In the genomic region with DNA sequence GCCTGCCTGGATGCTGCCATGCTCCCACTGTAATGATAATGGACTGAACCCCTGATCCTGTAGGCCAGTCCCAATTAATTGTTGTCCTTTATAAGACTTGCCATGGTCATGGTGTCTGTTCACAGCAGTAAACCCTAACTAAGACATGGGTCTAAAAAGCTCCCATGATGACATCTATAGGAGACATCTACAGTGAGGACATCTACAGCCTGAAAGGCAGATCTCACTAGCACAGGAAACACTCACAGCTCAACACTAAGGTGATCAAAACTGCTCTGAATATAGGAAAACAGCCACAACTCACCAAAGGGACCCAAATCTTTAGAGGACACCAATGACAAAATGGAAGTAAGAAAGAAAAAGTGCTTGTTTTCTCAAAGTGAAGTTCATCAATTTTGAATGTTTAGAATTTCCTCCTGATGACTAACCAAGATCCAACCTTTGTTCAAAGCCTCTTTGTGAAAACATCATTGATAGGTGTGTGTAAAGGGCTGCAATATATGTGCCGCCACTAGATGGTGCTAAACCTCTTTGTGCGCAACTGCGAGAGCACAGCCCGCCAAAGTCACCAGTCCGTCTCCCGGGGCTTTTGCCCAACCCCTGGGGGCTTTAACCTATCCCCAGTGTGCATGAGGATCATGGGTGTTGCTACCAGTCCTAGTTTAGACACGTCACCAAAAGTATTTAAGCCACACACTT, we compare ENCODE assay signal across 8 mouse cellular contexts. TPM values are rescaled to one million over a fixed set of nuclear protein-coding genes. Genes with fewer than 3 reads are reported as not detected.
DNase-seq lines count a peak whose midpoint lies in the region; ATAC-seq lines count a peak whose summit lies in the region.
"Not testable (repeated sequence)": the region's sequence is repeated elsewhere in the genome, so short reads cannot be mapped to it uniquely, and the experiment has no call there.

No protein-coding gene starts in this region.

- H3K9me3 ChIP-seq in hindbrain, embryonic 16.5 days (ENCODE audit: control insufficient read depth, low read length); lung, embryonic 16.5 days (ENCODE audit: control insufficient read depth, low read length): not testable (repeated sequence)

- H3K4me1 ChIP-seq in hindbrain, embryonic 16.5 days (ENCODE audit: control insufficient read depth, insufficient read depth, low read depth, low read length); lung, embryonic 16.5 days (replicated peaks; ENCODE audit: control insufficient read depth, insufficient read depth, low read length): not testable (repeated sequence)

- not testable (repeated sequence) for H3K27me3 ChIP-seq in hindbrain, embryonic 16.5 days (replicated peaks; ENCODE audit: control insufficient read depth, insufficient read depth, low read length); lung, embryonic 16.5 days (ENCODE audit: control insufficient read depth, insufficient read depth, low read depth, low read length)

- not testable (repeated sequence) for ATAC-seq in hindbrain, embryonic 16.5 days
- ATAC-seq in lung, embryonic 16.5 days (ENCODE audit: low read depth) = 0 out of 2 replicates have a peak, but pooled peaks have one; percentile 27

- DNase-seq in MN1 (ENCODE audit: low spot score) = peak; percentile 68
- DNase-seq in cerebellum, postnatal 14 days = peak; percentile 79 to 82
- DNase-seq in gastrocnemius, adult 18-20 months (ENCODE audit: low spot score) = peak; percentile 32
- peak; percentile 63 for DNase-seq in layer of hippocampus, postnatal 14 days (ENCODE audit: low spot score in 2 of 2)
- peak; percentile 43 for DNase-seq in ovary, postnatal 36 days (ENCODE audit: low spot score)
- peak; percentile 48 for DNase-seq in thymus, postnatal 0 days (ENCODE audit: low spot score)

- H3K27ac ChIP-seq in hindbrain, embryonic 16.5 days (ENCODE audit: low read depth, low read length); lung, embryonic 16.5 days (ENCODE audit: low read length): not testable (repeated sequence)

- under 1% methylated on average over 7 of the region's 7 CpGs for WGBS in hindbrain, embryonic 16.5 days
- whole genome bisulfite sequencing in lung, embryonic 16.5 days = 0% methylated on average over 7 of the region's 7 CpGs

- H3K9ac ChIP-seq in hindbrain, embryonic 16.5 days (ENCODE audit: low read depth, low read length); lung, embryonic 16.5 days (ENCODE audit: low read length): not testable (repeated sequence)

- H3K4me2 ChIP-seq in hindbrain, embryonic 16.5 days (ENCODE audit: low read length) = peak overlapping the region; percentile 37
- peak overlapping the region; percentile 51 for H3K4me2 ChIP-seq in lung, embryonic 16.5 days (ENCODE audit: low read depth, low read length)

- not testable (repeated sequence) for H3K4me3 ChIP-seq in hindbrain, embryonic 16.5 days (ENCODE audit: low read length)
- H3K4me3 ChIP-seq in lung, embryonic 16.5 days (ENCODE audit: low read length) = peak overlapping the region; percentile 37

- H3K36me3 ChIP-seq in hindbrain, embryonic 16.5 days (ENCODE audit: control insufficient read depth, insufficient read depth, low read length); lung, embryonic 16.5 days (ENCODE audit: control insufficient read depth, insufficient read depth, low read length): not testable (repeated sequence)

RNA-seq across cellular contexts. Expression of a gene that starts 3.6 kb away (rescaled TPM):
- total RNA-seq in gastrocnemius, adult 18-20 months (2021) = under 1 TPM; 0.09 TPM
- 0.31 and 1.6 TPM in 2 replicates for polyA plus RNA-seq in hindbrain, embryonic 16.5 days (2015; fragmentation: Nextera tagmentation; extraction: Ambion mirVana)
- total RNA-seq in layer of hippocampus, postnatal 14 days (2021) = under 1 TPM; 0.24 to 0.74 TPM
- 10.9 and 11.9 TPM in 2 replicates for polyA plus RNA-seq in lung, embryonic 16.5 days (2015; fragmentation: Nextera tagmentation; extraction: Ambion mirVana)
- polyA plus RNA-seq in thymus, postnatal 0 days (2015; fragmentation: Nextera tagmentation; extraction: Ambion mirVana) = 6.7 TPM in 2 replicates
